Mouse (Mus musculus) megakaryocyte, embryonic 14.5 days (primary cell): ENCODE results near the gene Narf. TPM values are rescaled to one million over a fixed set of nuclear protein-coding genes. Genes with fewer than 3 reads are reported as not detected.

Experiments used
- H3K27me3 ChIP-seq: replicated peaks from 2 replicates; pipeline ENCODE3; 2012; ENCODE audit warnings: inconsistent platforms
- H3K36me3 ChIP-seq: replicated peaks from 2 replicates; pipeline ENCODE3; 2012; ENCODE audit warnings: low read length, inconsistent platforms, mixed read lengths
- H3K4me1 ChIP-seq: 2 replicates; pipeline ENCODE4 v1.6.1; 2012; ENCODE audit warnings: inconsistent platforms
- H3K4me3 ChIP-seq: replicated peaks from 2 replicates; pipeline ENCODE3; 2012; ENCODE audit warnings: moderate library complexity, mild to moderate bottlenecking, inconsistent platforms
- H3K9me3 ChIP-seq: 2 replicates; pipeline ENCODE4 v1.6.1; 2012; ENCODE audit warnings: inconsistent platforms
- FLI1 ChIP-seq: IDR thresholded peaks from 2 replicates; pipeline ENCODE4 v1.6.1; 2012; ENCODE audit warnings: low read length, inconsistent platforms, mixed read lengths
- GATA1 ChIP-seq: IDR thresholded peaks from 3 replicates; pipeline ENCODE4 v1.6.1; 2012; ENCODE audit warnings: mixed read lengths, low read length, inconsistent platforms, borderline replicate concordance
- polyA plus RNA-seq: library from polyadenylated mRNA; stranded (reverse); fragments of >175 nt; gene quantifications from 2 replicates; pipeline ENCODE4 v1.2.3, GENCODE M21; 2012; ENCODE audit warnings: low replicate concordance; ENCODE audit not compliant: insufficient read depth

Gene Narf
- polyA plus RNA-seq, 1 experiment, result 13.3 TPM

- TF ChIP-seq FLI1 (no peak), GATA1 (no peak)
- H3K4me3 ChIP-seq, result peak within 1 kb of the TSS; percentile 96
These were observed 32.7 kb upstream of the Narf start, which contains the start of the genes Hexdc and Ogfod3 for GRCm38 (mm10) chr11:121204161-121205006. TSS of gene Hexdc (plus strand) at chr11:121204433. TSS of gene Ogfod3 (minus strand) at chr11:121204711.

GRCm38 (mm10) chr11:121216831-121217230 lies 20.2 kb upstream of the Narf start:
- peaks cover 26% of the 10 kb centered on the region for H3K4me1 ChIP-seq
- H3K27me3 ChIP-seq, result no peaks in the 10 kb centered on the region
- no peak overlapping the region for H3K4me3 ChIP-seq
- no peaks in the 10 kb centered on the region for H3K9me3 ChIP-seq
- TF ChIP-seq FLI1 (no peak), GATA1 (no peak)
- H3K36me3 ChIP-seq, result peaks cover 76% of the 10 kb centered on the region

More at GRCm38 (mm10) chr11:121204161-121205006, 32.7 kb upstream of the Narf start, which contains the start of the genes Hexdc and Ogfod3:
- Histone ChIP-seq H3K36me3 (peaks cover 18% of the 10 kb centered on the region), H3K4me1 (peaks cover 43% of the 10 kb centered on the region), H3K9me3 (no peaks in the 10 kb centered on the region), H3K27me3 (no peaks in the 10 kb centered on the region)

GRCm38 (mm10) chr11:121219776-121220175 lies 17.3 kb upstream of the Narf start:
- H3K4me3 ChIP-seq, result no peak overlapping the region
- peaks cover 31% of the 10 kb centered on the region for H3K4me1 ChIP-seq
- peaks cover 90% of the 10 kb centered on the region for H3K36me3 ChIP-seq
- TF ChIP-seq GATA1 (no peak), FLI1 (no peak)
- no peaks in the 10 kb centered on the region for H3K27me3 ChIP-seq
- no peaks in the 10 kb centered on the region for H3K9me3 ChIP-seq

DNA sequence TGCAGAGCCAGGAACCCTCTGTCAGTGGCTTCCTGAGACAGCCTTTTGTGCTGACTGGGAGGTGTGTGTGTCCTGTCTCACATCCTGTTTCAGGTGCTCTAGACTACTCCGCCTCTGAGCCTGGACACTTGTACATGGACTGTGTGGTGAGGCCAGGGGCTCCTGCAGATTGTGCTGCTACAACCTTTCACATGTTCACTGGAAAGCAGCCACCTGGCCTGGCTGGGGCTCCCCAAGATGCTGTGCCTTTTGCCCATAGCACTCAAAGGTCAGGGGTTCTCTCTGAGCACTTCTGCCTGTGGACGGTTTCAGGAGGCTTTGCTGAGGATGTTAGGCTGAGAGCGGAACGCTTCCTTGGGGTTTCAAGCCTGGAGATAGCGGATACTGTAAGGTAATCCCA lies 16.3 kb upstream of the Narf start:
- H3K36me3 ChIP-seq, result peaks cover 96% of the 10 kb centered on the region
- H3K9me3 ChIP-seq, result no peaks in the 10 kb centered on the region
- no peaks in the 10 kb centered on the region for H3K27me3 ChIP-seq

GRCm38 (mm10) chr11:121221321-121222010 lies 15.6 kb upstream of the Narf start:
- Histone ChIP-seq H3K9me3 (no peaks in the 10 kb centered on the region), H3K36me3 (peaks cover 96% of the 10 kb centered on the region)

More for the DNA sequence above, 16.3 kb upstream of the Narf start:
- Histone ChIP-seq H3K4me1 (peaks cover 41% of the 10 kb centered on the region), H3K4me3 (no peak overlapping the region)
- no peak for TF ChIP-seq GATA1

GRCm38 (mm10) chr11:121228129-121229017 lies 8.7 kb upstream of the Narf start:
- H3K27me3 ChIP-seq, result no peaks in the 10 kb centered on the region
- H3K9me3 ChIP-seq, result no peaks in the 10 kb centered on the region
- H3K36me3 ChIP-seq, result peaks cover 46% of the 10 kb centered on the region
- TF ChIP-seq GATA1 (no peak), FLI1 (no peak)
- H3K4me3 ChIP-seq, result peak overlapping the region; percentile 97
- H3K4me1 ChIP-seq, result peaks cover 79% of the 10 kb centered on the region

More at GRCm38 (mm10) chr11:121221321-121222010, 15.6 kb upstream of the Narf start:
- Histone ChIP-seq H3K4me3 (no peak overlapping the region), H3K4me1 (peaks cover 48% of the 10 kb centered on the region), H3K27me3 (no peaks in the 10 kb centered on the region)
- TF ChIP-seq GATA1 (no peak), FLI1 (no peak)

DNA sequence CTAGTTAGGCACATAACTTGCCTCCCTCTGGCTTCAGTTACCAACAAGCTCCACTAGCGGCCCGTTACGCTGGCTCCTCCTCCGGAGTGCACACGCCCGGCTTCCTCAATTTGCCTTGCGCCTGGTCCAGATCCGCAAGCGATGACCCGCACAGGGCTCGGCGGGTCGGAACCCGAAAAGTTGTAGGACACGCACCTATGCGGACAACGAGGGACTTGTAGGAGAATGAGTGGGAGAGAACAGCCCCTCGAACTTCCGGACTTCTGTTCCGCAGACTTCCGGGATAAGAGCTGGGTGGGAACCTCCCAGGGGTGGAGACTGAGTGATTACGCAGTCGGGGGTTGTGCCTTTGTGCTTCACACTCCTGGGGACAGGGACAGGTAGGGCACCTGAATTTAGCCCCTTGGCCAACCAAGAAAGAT lies 8.0 kb upstream of the Narf start, which contains the start of gene Cybc1:
Cybc1 (minus strand) TSS at position 305 of the 422 bp plus-strand sequence.
- Histone ChIP-seq H3K36me3 (peaks cover 39% of the 10 kb centered on the region), H3K9me3 (no peaks in the 10 kb centered on the region), H3K27me3 (no peaks in the 10 kb centered on the region), H3K4me1 (peaks cover 80% of the 10 kb centered on the region), H3K4me3 (peak within 1 kb of the TSS; percentile 97)
- TF ChIP-seq GATA1 (no peak), FLI1 (0 out of 2 replicates have a peak, but pooled peaks have one; percentile 26)

DNA sequence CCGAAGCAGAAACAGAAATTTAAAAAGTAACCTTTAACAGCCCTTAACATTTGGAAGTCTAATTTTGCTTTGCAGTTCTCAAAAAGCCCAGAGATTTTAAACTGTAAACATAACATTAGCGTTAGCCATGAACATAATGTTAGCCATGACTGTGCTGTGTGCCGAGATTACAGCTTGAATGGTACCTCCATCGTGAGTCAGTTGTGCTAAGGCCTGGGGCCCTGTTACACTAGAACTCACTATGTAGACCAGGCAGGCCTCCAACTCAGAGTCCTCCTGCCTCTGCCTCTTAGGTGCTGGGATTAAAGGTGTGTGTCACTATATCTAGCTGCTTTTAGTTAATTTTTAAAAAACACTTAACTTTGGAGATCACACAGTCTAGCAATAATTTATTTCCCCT lies 5.9 kb upstream of the Narf start:
- Histone ChIP-seq H3K36me3 (peaks cover 18% of the 10 kb centered on the region), H3K4me3 (no peak overlapping the region), H3K4me1 (peaks cover 79% of the 10 kb centered on the region), H3K27me3 (no peaks in the 10 kb centered on the region), H3K9me3 (no peaks in the 10 kb centered on the region)
- TF ChIP-seq FLI1, result no peak
- no peak for TF ChIP-seq GATA1
